Mouse (Mus musculus): ENCODE results near the gene Hyal2.

- no peak for TF ChIP-seq GATA1 (IDR thresholded peaks at IDR 0.05; ENCODE audit: low read length)
- TF ChIP-seq TAL1 (IDR thresholded peaks at IDR 0.05; ENCODE audit: low read length), result no peak
Measured at GRCm38 (mm10) chr9:107549297-107550074, 18.3 kb upstream of the Hyal2 start.
